Mouse (Mus musculus) ES-Bruce4 (cell line): ENCODE results near the gene Doxl2.

Experiments
- CTCF ChIP-seq: IDR thresholded peaks from one replicate; pipeline ENCODE4 v1.8.1; 2011; ENCODE audit warnings: low read depth, low read length
- POLR2A ChIP-seq: IDR thresholded peaks from one replicate; pipeline ENCODE4 v1.8.1; 2011; ENCODE audit warnings: low read length; ENCODE audit not compliant: insufficient read depth

DNA sequence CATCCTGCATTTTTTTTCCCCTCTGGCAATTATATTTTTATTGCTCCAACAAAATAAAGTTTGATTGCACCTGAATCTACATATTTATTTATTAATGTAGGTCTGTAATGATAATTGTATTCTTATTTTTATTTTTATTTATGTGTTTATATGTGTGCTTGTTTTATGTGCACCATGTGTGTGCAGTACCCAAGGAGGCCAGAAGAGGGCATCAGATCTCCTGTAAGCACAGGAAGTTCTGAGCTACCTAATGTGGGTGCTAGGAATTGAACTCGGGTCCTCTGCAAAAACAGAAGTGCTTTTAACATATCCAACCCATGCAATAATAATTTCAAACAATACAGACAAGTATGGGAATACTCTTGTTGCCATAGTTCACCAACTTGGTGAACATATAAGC is 34.9 kb downstream of the Doxl2 start:
- TF ChIP-seq CTCF = no peak
- no peak for TF ChIP-seq POLR2A
